Mouse (Mus musculus) 3T3-L1 (cell line): ENCODE results near the gene Tcf7l2.

Source experiments
- DNase-seq: peaks from one replicate; pipeline ENCODE4 v3.0.0-alpha.2; 2015; ENCODE audit warnings: low read depth, low spot score

Gene Tcf7l2

DNA sequence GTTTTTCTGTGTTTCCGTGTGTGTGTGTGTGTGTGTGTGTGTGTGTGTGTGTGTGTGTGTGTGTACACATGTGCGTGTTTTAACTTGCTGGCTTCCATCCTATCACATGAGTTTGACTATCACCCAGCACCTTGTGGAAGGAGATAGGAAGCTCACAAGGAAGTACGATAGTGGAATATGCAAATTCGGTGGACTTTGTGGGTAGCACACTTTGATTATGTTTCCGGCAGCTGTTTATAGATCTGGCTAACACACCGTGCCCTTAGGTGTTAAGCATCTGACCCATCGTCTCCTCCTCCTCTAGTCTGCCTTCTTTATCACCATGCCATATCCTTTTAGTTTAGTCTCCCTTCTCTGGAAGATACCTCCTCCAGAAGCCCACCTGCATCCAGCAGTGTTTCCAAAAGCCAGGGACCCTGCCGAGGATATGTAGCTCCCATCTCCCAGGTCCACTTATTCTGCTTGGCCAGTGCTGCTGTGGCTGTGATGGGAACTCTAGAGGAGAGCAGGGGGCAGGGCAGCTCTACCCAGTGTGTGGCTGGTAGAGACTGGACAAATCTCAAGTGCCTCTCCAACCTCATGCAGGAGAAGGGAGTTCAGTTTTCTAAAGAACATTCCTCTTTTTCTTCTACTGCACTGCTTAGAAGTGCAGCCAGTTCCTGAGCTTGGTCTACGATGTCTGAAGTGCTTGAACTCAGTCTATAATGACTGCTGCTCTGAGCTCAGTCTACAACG, 118.6 kb downstream of the Tcf7l2 start:
- DNase-seq, result no peak

DNA sequence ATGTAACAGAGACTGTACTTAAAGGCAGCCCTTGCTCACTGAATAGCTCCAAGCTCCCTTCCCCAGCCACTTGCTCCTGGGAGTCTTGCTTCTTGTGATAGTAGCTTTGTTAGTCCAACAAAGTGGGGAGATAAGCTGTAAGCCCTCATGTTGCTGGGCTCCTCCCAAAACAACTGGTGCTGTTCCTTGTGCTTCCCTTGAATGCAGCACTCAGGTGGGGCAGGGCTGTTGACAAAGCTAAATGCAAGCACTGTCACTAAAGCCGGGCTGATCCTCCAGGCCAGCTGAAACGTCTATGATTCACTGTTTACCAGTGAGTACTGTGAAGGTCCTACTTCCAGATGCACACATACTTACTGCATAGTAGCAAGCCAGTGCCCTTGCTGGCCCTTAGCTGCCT, 120.1 kb downstream of the Tcf7l2 start:
- no peak for DNase-seq

DNA sequence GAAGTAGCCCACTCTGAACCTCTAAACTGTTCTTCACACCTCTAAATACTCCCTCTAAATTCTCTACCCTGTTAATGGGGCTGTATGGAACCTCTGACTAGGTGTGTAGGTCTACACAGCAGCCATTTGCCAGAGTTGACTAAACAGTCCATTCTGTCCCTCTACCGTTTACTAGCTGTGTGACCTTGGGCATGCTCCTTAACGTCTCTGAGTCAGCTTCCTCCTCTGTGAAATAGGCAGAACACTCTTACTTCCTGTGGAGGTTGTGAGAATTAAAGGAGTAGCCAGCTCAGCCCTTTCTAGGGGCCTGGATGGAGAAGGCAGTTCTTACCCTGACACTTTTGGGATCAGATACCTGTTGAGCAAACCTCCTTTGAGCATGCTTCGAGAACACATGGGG, 120.9 kb downstream of the Tcf7l2 start:
- no peak for DNase-seq

GRCm38 (mm10) chr19:55865049-55865448, 123.4 kb downstream of the Tcf7l2 start:
- DNase-seq, result no peak

- DNase-seq, result no peak
Observed at GRCm38 (mm10) chr19:55865774-55866578, 124.4 kb downstream of the Tcf7l2 start.

DNA sequence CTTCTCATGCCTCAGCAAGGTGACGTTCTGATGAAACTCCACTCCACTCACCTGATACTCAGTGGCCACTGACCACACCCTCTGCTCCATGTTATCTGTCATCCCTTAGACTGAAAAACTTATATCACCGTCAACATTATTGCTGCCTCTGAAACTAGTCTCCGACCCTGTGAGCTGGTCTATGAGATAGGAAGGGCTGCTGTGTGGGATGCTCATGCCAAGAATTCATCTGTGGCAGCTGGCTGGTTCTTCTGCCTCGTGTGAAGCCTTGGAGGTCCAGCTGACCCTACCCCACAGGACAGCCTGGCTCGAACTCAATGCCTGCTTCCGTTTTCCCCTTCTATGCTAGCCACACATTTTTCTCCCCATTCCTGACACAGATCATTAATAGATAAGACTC, 125.6 kb downstream of the Tcf7l2 start:
- DNase-seq, result no peak

GRCm38 (mm10) chr19:55867905-55868304, 126.3 kb downstream of the Tcf7l2 start:
- DNase-seq, result no peak

GRCm38 (mm10) chr19:55868597-55868996, 127.0 kb downstream of the Tcf7l2 start:
- DNase-seq, result no peak

GRCm38 (mm10) chr19:55870825-55871224, 129.2 kb downstream of the Tcf7l2 start:
- no peak for DNase-seq

DNA sequence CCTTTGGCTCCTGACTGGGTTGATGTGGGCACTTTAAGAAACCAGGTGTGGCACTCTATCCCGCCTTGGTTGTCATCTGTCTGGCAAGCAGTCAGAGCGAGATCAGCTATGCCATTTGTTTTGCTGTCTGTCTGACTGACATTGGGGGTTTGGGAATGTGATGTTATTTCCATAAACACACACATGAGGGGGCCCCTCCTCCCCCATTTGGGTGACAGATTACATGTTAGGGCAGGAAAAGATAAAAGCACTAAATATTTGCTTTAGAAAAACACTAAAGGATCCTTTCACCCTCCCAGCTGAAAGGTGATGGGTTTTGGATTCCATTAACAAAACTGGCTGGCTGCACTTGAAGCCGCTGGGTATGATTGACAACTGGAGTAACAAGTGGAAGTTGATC, 129.9 kb downstream of the Tcf7l2 start:
- DNase-seq, result no peak

GRCm38 (mm10) chr19:55873221-55873620, 131.6 kb downstream of the Tcf7l2 start:
- DNase-seq, result peak; percentile 77

GRCm38 (mm10) chr19:55876501-55876900, 134.9 kb downstream of the Tcf7l2 start:
- DNase-seq, result peak; percentile 95

DNA sequence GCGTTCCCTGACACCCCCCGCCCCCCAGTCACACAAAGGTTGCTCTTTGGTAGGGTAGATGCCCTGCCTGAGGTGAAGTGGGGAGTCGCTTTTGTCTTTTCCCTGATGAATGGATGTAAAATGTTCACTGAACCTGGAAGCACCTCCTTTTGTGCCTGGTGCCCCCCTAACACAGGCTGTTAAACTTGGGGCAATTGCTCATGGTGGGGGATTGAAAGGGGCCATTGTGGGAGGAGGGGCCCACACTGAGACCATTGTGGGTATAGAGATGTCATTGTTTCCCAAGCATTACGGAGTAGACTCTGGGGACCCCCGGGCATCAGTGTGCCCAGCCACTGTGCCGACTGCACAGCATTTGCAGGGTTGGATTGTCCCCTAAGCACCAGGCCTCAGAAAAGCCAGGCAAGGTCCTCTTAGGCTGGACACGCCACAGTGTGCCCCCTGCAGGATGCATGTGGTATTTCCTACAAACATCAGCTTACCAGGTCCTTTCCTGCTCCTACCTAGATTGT, 135.8 kb downstream of the Tcf7l2 start:
- DNase-seq, result peak; percentile 70

DNA sequence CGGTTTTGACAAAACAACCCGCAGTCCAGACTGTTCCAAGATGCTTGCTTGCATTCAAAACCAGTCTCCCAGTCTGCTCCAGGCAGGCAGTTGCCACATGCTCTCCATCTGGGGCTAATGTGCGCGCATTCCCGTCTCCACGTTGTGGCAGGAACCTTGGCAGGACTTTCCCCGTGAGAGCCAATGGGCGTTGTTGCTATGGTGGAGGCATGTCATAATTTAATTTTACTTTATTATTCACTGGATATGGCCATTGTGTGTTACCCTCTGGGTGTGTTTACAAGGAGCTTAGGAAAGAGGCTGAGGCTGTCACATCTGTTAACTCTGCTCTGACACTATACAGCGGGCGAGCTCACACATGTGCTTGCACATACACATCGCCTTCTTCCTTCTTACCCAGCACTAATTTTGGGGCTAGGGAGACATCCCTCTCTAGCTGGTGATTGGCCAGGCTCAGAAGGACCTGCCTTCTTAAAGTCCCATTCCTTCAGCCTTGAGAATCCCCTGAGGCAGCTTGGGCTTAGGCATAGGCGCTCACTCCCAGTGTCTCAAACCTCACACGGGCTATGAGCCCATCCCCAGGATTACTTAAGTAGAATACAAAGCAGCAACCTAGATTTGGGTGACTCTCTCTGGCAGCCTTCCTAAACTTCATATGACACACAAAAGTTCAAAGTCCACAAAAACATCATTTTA, 139.2 kb downstream of the Tcf7l2 start:
- DNase-seq, result peak; percentile 47

- no peak for DNase-seq
Observed at GRCm38 (mm10) chr19:55886536-55886935, 144.9 kb downstream of the Tcf7l2 start.

DNA sequence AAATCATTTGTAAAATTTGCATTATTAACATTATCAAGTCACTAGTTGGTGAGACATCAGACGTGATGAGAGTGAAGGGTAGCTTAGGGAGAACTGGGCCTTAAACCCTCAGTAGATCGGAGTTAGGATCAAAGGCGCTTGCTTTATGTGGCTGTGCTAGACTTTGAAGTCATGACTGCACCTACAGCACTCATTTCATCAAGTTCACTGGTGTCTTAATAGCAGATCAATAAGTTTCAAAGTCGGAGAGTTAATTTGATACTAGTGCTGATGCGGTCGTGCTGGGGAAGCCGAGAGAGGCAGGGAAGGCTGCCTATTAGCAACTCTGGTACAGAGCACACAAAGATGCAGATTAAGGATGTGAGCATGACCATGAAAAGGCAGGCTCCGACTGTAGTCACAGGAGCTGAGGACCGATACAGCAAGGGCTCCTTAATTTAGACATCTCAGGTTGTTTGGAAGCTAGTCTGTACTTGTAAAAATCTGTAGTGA, 150.1 kb downstream of the Tcf7l2 start:
- no peak for DNase-seq

DNA sequence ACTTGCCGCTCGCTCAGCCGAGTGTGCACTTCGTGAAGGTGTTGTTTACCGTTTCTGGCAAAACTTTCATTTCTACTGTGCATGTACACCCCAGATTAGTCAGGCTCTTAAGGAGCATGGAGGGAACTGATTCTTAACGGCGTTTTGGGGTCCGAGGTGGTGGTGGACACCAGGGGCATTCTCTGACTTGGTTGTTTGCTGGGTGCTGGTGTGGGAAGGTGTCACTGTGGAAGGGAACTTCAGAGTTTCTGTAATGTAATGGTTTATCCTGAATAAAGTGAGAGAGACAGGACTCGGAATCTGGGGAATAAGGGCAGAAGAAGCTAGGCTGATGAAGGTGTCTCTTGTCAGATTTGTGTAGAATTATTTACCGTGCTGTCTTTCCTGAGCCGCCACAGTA, 151.9 kb downstream of the Tcf7l2 start:
- DNase-seq, result no peak

GRCm38 (mm10) chr19:55894396-55894795, 152.8 kb downstream of the Tcf7l2 start:
- DNase-seq, result no peak

DNA sequence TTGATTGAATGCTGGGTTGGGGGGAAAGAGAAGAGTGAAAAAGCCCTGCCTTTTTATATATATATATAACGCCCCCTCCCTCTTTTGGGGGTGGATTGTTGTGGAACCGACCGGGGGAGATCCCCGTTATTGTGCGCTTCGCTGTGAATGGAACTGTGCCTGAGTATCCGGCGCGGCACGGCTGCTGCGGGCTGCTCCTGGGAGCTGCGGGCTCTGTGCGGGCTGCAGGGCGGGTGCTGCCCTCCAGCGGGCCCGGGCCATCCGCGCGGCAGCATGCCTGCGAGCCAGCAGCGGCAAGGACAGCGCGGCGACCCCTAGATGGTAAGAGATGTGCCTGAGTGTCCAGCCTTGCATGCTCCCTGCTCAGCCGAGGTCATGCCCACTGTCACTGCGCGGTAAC, 153.7 kb downstream of the Tcf7l2 start:
- peak; percentile 35 for DNase-seq

DNA sequence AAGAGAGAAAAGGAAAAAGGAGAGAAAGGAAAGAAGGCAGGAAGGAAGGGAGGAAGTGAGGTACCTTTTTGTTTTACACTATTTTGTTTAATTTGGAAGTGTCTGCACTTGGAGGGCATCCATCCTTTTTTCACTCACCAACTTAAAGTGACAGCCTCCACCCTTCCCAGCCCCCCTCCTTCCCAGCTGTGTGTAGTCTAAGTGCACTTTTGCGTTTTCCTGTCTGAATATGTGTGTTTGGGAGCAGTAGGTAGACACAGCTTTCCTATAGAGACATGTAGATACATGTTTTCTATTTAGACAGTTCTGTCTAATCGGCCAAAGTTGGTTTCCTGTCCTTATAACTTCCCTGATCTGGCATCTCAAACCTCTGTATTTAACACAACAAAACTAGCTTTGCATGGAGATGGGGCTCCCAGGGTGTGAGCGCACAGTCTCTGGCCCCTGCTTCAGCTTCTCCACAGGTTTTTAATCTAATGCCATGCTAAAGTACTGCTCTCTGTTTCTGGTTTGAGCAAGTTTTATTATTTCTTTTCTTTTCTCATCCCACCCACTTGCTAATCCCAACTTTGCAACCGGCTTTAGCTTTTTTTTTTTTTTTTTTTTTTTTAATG, 154.3 kb downstream of the Tcf7l2 start:
- DNase-seq, result no peak

DNA sequence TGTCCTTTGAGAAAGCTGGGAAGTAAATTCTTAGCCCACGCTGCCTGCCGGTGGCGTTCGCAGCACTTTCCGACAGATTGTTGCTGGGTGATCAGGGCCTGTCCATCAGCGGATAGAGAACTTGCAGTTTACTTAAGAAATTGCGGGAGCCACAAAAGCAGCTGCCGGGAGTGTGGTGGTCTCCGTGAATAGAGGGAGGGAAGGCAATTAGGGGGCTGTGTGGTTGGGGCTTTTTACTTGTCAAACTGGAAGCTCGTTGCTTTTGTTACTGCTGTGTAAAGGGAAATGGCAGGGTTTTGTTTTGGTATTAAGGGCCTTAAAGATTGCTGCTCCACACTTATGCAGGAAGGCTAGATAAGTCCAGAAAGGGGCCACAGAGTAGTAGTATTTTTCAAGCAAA, 155.0 kb downstream of the Tcf7l2 start:
- DNase-seq, result no peak
